Mouse (Mus musculus): ENCODE measurements around the gene Slc25a4. TPM values are rescaled to one million over a fixed set of nuclear protein-coding genes. Genes with fewer than 3 reads are reported as not detected.
A peak's percentile ranks its signal among the peaks of the same experiment; 100 is the strongest.

The Slc25a4 gene
- polyA plus RNA-seq, 2 experiments = 427 to 513 TPM

- no peak for ATAC-seq (ENCODE audit: low FRiP score, low read depth)
- 51% methylated on average over 7 of the region's 7 CpGs for WGBS
- no peak for DNase-seq (ENCODE audit: low spot score)
- Histone ChIP-seq H3K36me3 (ENCODE audit: control insufficient read depth, insufficient read depth, low read length) (peaks cover 24% of the 10 kb centered on the region), H3K27me3 (ENCODE audit: control insufficient read depth, insufficient read depth, low read length) (no peaks in the 10 kb centered on the region), H3K4me3 (replicated peaks; ENCODE audit: low read length) (no peak overlapping the region; the same call in 1 of the 2 replicates), H3K4me2 (replicated peaks; ENCODE audit: low read depth, low read length, severe bottlenecking) (peak overlapping the region; percentile 91), H3K27ac (replicated peaks; ENCODE audit: low read depth, low read length) (no peak overlapping the region), H3K4me1 (ENCODE audit: control insufficient read depth, insufficient read depth, low read length) (peaks cover 34% of the 10 kb centered on the region), H3K9ac (ENCODE audit: low read depth, low read length, severe bottlenecking) (peak overlapping the region; percentile 12; the same call in 1 of the 2 replicates), H3K9me3 (ENCODE audit: control insufficient read depth, low read length) (no peaks in the 10 kb centered on the region)
- no peak for TF ChIP-seq POLR2A (IDR thresholded peaks at IDR 0.05; ENCODE audit: borderline replicate concordance, extremely low read depth, insufficient read depth, insufficient read length)
These were observed 1.1 kb upstream of the Slc25a4 start for GRCm38 (mm10) chr8:46212194-46212593.

GRCm38 (mm10) chr8:46211611-46212071 is 557 bp upstream of the Slc25a4 start:
- 9% methylated on average over 13 of the region's 13 CpGs for WGBS

GRCm38 (mm10) chr8:46209057-46209456 is 2.0 kb downstream of the Slc25a4 start:
- no peaks in the 10 kb centered on the region for H3K27me3 ChIP-seq (ENCODE audit: control insufficient read depth, insufficient read depth, low read length)
- H3K9ac ChIP-seq (ENCODE audit: low read depth, low read length, severe bottlenecking) = peak overlapping the region; percentile 25; the same call in 1 of the 2 replicates
- no peak for TF ChIP-seq POLR2A (IDR thresholded peaks at IDR 0.05; ENCODE audit: borderline replicate concordance, extremely low read depth, insufficient read depth, insufficient read length)
- ATAC-seq (ENCODE audit: low FRiP score, low read depth) = no peak
- 76% methylated on average over 15 of the region's 15 CpGs for WGBS
- peaks cover 29% of the 10 kb centered on the region for H3K4me1 ChIP-seq (ENCODE audit: control insufficient read depth, insufficient read depth, low read length)
- H3K36me3 ChIP-seq (ENCODE audit: control insufficient read depth, insufficient read depth, low read length) = peaks cover 53% of the 10 kb centered on the region
- no peak for DNase-seq (ENCODE audit: low spot score)
- H3K4me2 ChIP-seq (replicated peaks; ENCODE audit: low read depth, low read length, severe bottlenecking) = peak overlapping the region; percentile 91
- no peak overlapping the region for H3K27ac ChIP-seq (replicated peaks; ENCODE audit: low read depth, low read length)
- peak overlapping the region; percentile 89 for H3K4me3 ChIP-seq (replicated peaks; ENCODE audit: low read length)
- H3K9me3 ChIP-seq (ENCODE audit: control insufficient read depth, low read length) = no peaks in the 10 kb centered on the region

More at GRCm38 (mm10) chr8:46211611-46212071, 557 bp upstream of the Slc25a4 start:
- Histone ChIP-seq H3K4me1 (ENCODE audit: control insufficient read depth, insufficient read depth, low read length) (peaks cover 29% of the 10 kb centered on the region), H3K4me2 (replicated peaks; ENCODE audit: low read depth, low read length, severe bottlenecking) (peak overlapping the region; percentile 91), H3K9ac (ENCODE audit: low read depth, low read length, severe bottlenecking) (peak overlapping the region; percentile 94), H3K27ac (replicated peaks; ENCODE audit: low read depth, low read length) (peak overlapping the region; percentile 66), H3K4me3 (replicated peaks; ENCODE audit: low read length) (peak overlapping the region; percentile 89), H3K36me3 (ENCODE audit: control insufficient read depth, insufficient read depth, low read length) (peaks cover 29% of the 10 kb centered on the region), H3K9me3 (ENCODE audit: control insufficient read depth, low read length) (no peaks in the 10 kb centered on the region), H3K27me3 (ENCODE audit: control insufficient read depth, insufficient read depth, low read length) (no peaks in the 10 kb centered on the region)
- no peak for TF ChIP-seq POLR2A (IDR thresholded peaks at IDR 0.05; ENCODE audit: borderline replicate concordance, extremely low read depth, insufficient read depth, insufficient read length)
- DNase-seq (ENCODE audit: low spot score) (no peak), ATAC-seq (ENCODE audit: low FRiP score, low read depth) (no peak)

GRCm38 (mm10) chr8:46208354-46208753 is 2.7 kb downstream of the Slc25a4 start:
- Histone ChIP-seq H3K9ac (ENCODE audit: low read depth, low read length, severe bottlenecking) (no peak overlapping the region), H3K27me3 (ENCODE audit: control insufficient read depth, insufficient read depth, low read length) (no peaks in the 10 kb centered on the region), H3K27ac (replicated peaks; ENCODE audit: low read depth, low read length) (no peak overlapping the region), H3K9me3 (ENCODE audit: control insufficient read depth, low read length) (no peaks in the 10 kb centered on the region), H3K4me3 (replicated peaks; ENCODE audit: low read length) (peak overlapping the region; percentile 89), H3K4me1 (ENCODE audit: control insufficient read depth, insufficient read depth, low read length) (peaks cover 29% of the 10 kb centered on the region), H3K4me2 (replicated peaks; ENCODE audit: low read depth, low read length, severe bottlenecking) (peak overlapping the region; percentile 91), H3K36me3 (ENCODE audit: control insufficient read depth, insufficient read depth, low read length) (peaks cover 58% of the 10 kb centered on the region)
- no peak for ATAC-seq (ENCODE audit: low FRiP score, low read depth)
- no peak for TF ChIP-seq POLR2A (IDR thresholded peaks at IDR 0.05; ENCODE audit: borderline replicate concordance, extremely low read depth, insufficient read depth, insufficient read length)
- WGBS = 80% methylated on average over 12 of the region's 12 CpGs
- no peak for DNase-seq (ENCODE audit: low spot score)

GRCm38 (mm10) chr8:46206107-46206506 is 5.0 kb downstream of the Slc25a4 start:
- Histone ChIP-seq H3K4me3 (replicated peaks; ENCODE audit: low read length) (no peak overlapping the region), H3K27me3 (ENCODE audit: control insufficient read depth, insufficient read depth, low read length) (no peaks in the 10 kb centered on the region), H3K9me3 (ENCODE audit: control insufficient read depth, low read length) (no peaks in the 10 kb centered on the region), H3K4me1 (ENCODE audit: control insufficient read depth, insufficient read depth, low read length) (peaks cover 21% of the 10 kb centered on the region), H3K9ac (ENCODE audit: low read depth, low read length, severe bottlenecking) (no peak overlapping the region), H3K4me2 (replicated peaks; ENCODE audit: low read depth, low read length, severe bottlenecking) (no peak overlapping the region), H3K27ac (replicated peaks; ENCODE audit: low read depth, low read length) (no peak overlapping the region), H3K36me3 (ENCODE audit: control insufficient read depth, insufficient read depth, low read length) (peaks cover 71% of the 10 kb centered on the region)
- DNase-seq (ENCODE audit: low spot score) = no peak
- no peak for ATAC-seq (ENCODE audit: low FRiP score, low read depth)
- WGBS = 85% methylated on average over 6 of the region's 6 CpGs
- no peak for TF ChIP-seq POLR2A (IDR thresholded peaks at IDR 0.05; ENCODE audit: borderline replicate concordance, extremely low read depth, insufficient read depth, insufficient read length)
